Mouse (Mus musculus) right cerebral cortex, postnatal 36 days (tissue): ENCODE results near the gene Vmn1r237.

Source experiments
- DNase-seq, 2 experiments: peaks; one replicate each; pipeline ENCODE4 v3.0.0; 2022; ENCODE audit warnings: low spot score in 2 of 2, mixed read lengths in 1 of 2

Gene Vmn1r237

DNA sequence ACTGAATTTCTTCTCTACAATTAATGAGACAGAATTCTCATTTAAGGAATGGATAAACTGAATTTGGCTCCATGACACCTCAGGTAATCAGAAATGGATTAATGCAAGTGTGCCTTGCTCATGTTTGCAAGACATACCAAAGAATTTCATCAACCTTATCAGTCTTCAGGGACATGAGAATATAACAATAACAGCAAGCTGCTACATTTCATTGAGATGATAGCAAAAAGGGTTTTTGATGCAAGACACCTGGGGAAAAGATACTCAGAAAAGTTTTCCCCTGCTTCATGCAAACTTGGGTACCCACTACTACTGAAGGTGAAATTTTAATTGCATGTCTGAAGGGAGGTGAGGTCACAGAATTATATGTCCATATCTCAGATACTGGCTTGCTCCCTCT lies at the start of gene Vmn1r237:
TSS of gene Vmn1r237 (plus strand) at position 301 of the 400 bp plus-strand sequence.
- no peak for DNase-seq

GRCm38 (mm10) chr17:21272103-21272502 lies 39.6 kb upstream of the Vmn1r237 start:
- peak; percentile 8 to 21 for DNase-seq

GRCm38 (mm10) chr17:21282642-21283041 lies 29.0 kb upstream of the Vmn1r237 start, which contains the start of gene Vmn1r236:
Vmn1r236 (plus strand) TSS chr17:21282942.
- no peak for DNase-seq

DNA sequence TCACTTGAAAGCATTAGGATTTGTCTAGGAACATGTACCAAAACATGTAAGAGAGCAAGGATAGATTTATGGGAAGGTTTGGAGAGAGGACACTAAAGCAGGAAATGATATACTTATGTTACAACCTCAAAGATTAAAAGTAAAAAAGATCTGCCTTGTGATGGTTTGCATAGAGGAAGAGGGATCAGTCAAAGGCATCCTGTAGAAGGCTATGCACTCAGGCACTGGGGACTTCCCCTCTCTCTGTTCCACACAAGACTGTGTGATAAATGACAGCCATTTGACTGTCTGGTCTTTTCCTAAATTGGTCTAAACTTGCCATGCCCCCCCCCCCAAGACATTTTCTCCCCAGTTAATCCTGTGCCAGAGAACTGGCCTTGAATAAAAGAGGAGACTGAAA lies 27.3 kb upstream of the Vmn1r237 start:
- DNase-seq: no peak

GRCm38 (mm10) chr17:21289695-21290094 lies 22.0 kb upstream of the Vmn1r237 start:
- no peak for DNase-seq
